Mouse (Mus musculus) T-cell, adult 2 months (primary cell): Measurements from ENCODE around the gene Scn3a.
A peak's percentile ranks its signal among the peaks of the same experiment; 100 is the strongest.

ENCODE experiments used
- DNase-seq: peaks from one replicate; pipeline ENCODE4 v3.0.0; 2022; ENCODE audit warnings: low spot score

The Scn3a gene

GRCm38 (mm10) chr2:65566793-65567787, at the start of gene Scn3a:
Gene Scn3a, minus strand, starts transcription at chr2:65567627.
- peak; percentile 28 for DNase-seq

GRCm38 (mm10) chr2:65611887-65612286, 44.5 kb upstream of the Scn3a start:
- DNase-seq = no peak

GRCm38 (mm10) chr2:65607813-65608212, 40.4 kb upstream of the Scn3a start:
- DNase-seq = no peak

GRCm38 (mm10) chr2:65587679-65588078, 20.3 kb upstream of the Scn3a start:
- no peak for DNase-seq

GRCm38 (mm10) chr2:65567925-65568324, 498 bp upstream of the Scn3a start:
- DNase-seq = no peak

- DNase-seq = no peak
Observed at GRCm38 (mm10) chr2:65563898-65564297, 3.5 kb downstream of the Scn3a start.

- DNase-seq = no peak
Observed at GRCm38 (mm10) chr2:65557719-65558118, 9.7 kb downstream of the Scn3a start.

GRCm38 (mm10) chr2:65554662-65555061, 12.8 kb downstream of the Scn3a start:
- no peak for DNase-seq

GRCm38 (mm10) chr2:65553473-65553872, 14.0 kb downstream of the Scn3a start:
- no peak for DNase-seq

- DNase-seq = no peak
Observed at GRCm38 (mm10) chr2:65552727-65553126, 14.7 kb downstream of the Scn3a start.

GRCm38 (mm10) chr2:65552222-65552621, 15.2 kb downstream of the Scn3a start:
- DNase-seq = no peak

GRCm38 (mm10) chr2:65551736-65552135, 15.7 kb downstream of the Scn3a start:
- peak; percentile 24 for DNase-seq

- DNase-seq = no peak
Observed at GRCm38 (mm10) chr2:65550564-65550963, 16.9 kb downstream of the Scn3a start.

- DNase-seq = no peak
Observed at GRCm38 (mm10) chr2:65548665-65549064, 18.8 kb downstream of the Scn3a start.

GRCm38 (mm10) chr2:65547341-65547740, 20.1 kb downstream of the Scn3a start:
- DNase-seq = no peak

- no peak for DNase-seq
Observed at GRCm38 (mm10) chr2:65542906-65543592, 24.4 kb downstream of the Scn3a start.

- DNase-seq = no peak
Observed at GRCm38 (mm10) chr2:65541781-65542180, 25.6 kb downstream of the Scn3a start.

- DNase-seq = no peak
Observed at GRCm38 (mm10) chr2:65538436-65538835, 29.0 kb downstream of the Scn3a start.

- no peak for DNase-seq
Observed at GRCm38 (mm10) chr2:65532127-65532854, 35.1 kb downstream of the Scn3a start.

- DNase-seq = no peak
Observed at GRCm38 (mm10) chr2:65529148-65529547, 38.3 kb downstream of the Scn3a start.

GRCm38 (mm10) chr2:65516703-65517102, 50.7 kb downstream of the Scn3a start:
- DNase-seq = no peak

GRCm38 (mm10) chr2:65508217-65508616, 59.2 kb downstream of the Scn3a start:
- DNase-seq = no peak
